Mouse (Mus musculus) limb, embryonic 10.5 days (tissue): ENCODE data around the gene Tcp11l2. TPM values are rescaled to one million over a fixed set of nuclear protein-coding genes. Genes with fewer than 3 reads are reported as not detected.

Experiments used
- DNase-seq: peaks from one replicate; pipeline ENCODE4 v3.0.0-alpha.2; 2017; ENCODE audit warnings: low spot score
- H3K27ac ChIP-seq: fragments of 300-500 bp; sonication (generic); 2 replicates; pipeline ENCODE4 v1.5.1; 2016; ENCODE audit warnings: mild to moderate bottlenecking
- H3K27me3 ChIP-seq: fragments of 300-500 bp; sonication (generic); 2 replicates; pipeline ENCODE4 v1.6.1; 2016; ENCODE audit warnings: low read depth, mild to moderate bottlenecking; ENCODE audit not compliant: poor library complexity, severe bottlenecking
- H3K36me3 ChIP-seq: fragments of 300-500 bp; sonication (generic); 2 replicates; pipeline ENCODE4 v1.6.1; 2016; ENCODE audit warnings: mild to moderate bottlenecking, moderate library complexity
- H3K4me1 ChIP-seq: fragments of 300-500 bp; sonication (generic); 2 replicates; pipeline ENCODE4 v1.6.1; 2016
- H3K4me3 ChIP-seq: fragments of 300-500 bp; sonication (generic); 2 replicates; pipeline ENCODE4 v1.5.1; 2016; ENCODE audit warnings: mild to moderate bottlenecking, moderate library complexity
- H3K9me3 ChIP-seq: fragments of 300-500 bp; sonication (generic); replicated peaks from 2 replicates; pipeline ENCODE4 v1.6.1; 2016; ENCODE audit warnings: mild to moderate bottlenecking
- WGBS: fragments of 180-500 bp; shearing (Covaris S2); methylation state at CpG from one replicate; pipeline ENCODE4 v1.1.7; 2016; 5-methylcytosine and 5-hydroxymethylcytosine counted together
- polyA plus RNA-seq: library from polyadenylated mRNA; unstranded; fragments of >200 nt; fragmentation: Nextera tagmentation; extraction: Ambion mirVana; gene quantifications from 2 replicates; pipeline ENCODE4 v1.2.1, GENCODE M21; 2016

Gene Tcp11l2
- polyA plus RNA-seq, 1 experiment from 2014 or later: 4.2 TPM

DNA sequence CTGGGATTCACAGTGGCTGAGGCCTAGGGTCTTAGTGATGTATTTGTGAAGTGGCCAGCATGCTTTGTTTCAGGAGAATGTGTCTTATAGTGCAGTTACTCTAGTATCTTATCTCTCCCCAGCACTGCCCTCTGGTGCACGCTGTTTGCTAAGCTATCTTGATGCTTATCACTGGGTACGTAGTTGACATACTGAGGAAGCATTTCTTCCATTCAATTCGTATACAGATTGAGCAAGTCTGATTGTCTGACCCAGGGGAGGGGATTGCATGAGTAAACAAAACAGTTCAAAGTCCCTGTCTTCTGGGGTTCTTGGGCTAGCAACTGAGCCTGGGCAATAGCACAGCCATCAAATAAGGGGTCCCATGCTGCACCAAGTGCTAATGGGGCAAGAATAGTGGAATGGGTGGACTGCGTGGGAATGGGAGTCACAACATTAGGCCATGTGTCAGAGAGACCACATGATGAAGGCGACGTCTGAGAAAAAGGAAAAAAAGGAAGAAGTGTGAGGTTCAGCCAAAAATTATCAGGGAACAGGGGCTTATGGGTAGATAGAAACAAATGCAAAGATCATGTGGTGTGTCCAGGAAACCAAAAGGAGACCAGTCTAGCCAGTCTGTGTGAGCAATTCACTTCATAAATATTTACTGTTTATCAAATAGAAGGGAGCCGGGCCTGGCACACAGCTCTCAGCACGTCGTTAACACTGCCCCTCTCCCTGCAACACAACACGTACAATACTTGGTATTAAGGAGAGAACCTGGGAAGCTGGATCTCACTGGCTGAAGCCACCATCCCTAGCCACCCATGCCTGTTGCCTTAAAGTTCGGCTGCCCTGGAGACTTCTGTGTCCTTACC lies 33.4 kb upstream of the Tcp11l2 start:
- 77% methylated on average over 11 of the region's 11 CpGs for WGBS
- H3K9me3 ChIP-seq: no peaks in the 10 kb centered on the region
- H3K36me3 ChIP-seq: no peaks in the 10 kb centered on the region
- no peak overlapping the region for H3K27ac ChIP-seq
- H3K4me1 ChIP-seq: peaks cover 15% of the 10 kb centered on the region
- no peak overlapping the region for H3K4me3 ChIP-seq
- no peak for DNase-seq
- no peaks in the 10 kb centered on the region for H3K27me3 ChIP-seq

GRCm38 (mm10) chr10:84544841-84545610 lies 31.4 kb upstream of the Tcp11l2 start:
- WGBS: 60% methylated on average over 7 of the region's 7 CpGs
- H3K9me3 ChIP-seq: no peaks in the 10 kb centered on the region
- no peak for DNase-seq
- peaks cover 15% of the 10 kb centered on the region for H3K4me1 ChIP-seq
- no peak overlapping the region for H3K4me3 ChIP-seq
- no peaks in the 10 kb centered on the region for H3K36me3 ChIP-seq
- H3K27me3 ChIP-seq: no peaks in the 10 kb centered on the region
- H3K27ac ChIP-seq: no peak overlapping the region

- Histone ChIP-seq H3K4me3 (no peak overlapping the region), H3K27ac (no peak overlapping the region), H3K9me3 (no peaks in the 10 kb centered on the region), H3K27me3 (no peaks in the 10 kb centered on the region), H3K36me3 (no peaks in the 10 kb centered on the region), H3K4me1 (peaks cover 4% of the 10 kb centered on the region)
- WGBS: 88% methylated on average over 17 of the region's 17 CpGs
- DNase-seq: no peak
These were observed 27.1 kb upstream of the Tcp11l2 start for GRCm38 (mm10) chr10:84549146-84549919.

DNA sequence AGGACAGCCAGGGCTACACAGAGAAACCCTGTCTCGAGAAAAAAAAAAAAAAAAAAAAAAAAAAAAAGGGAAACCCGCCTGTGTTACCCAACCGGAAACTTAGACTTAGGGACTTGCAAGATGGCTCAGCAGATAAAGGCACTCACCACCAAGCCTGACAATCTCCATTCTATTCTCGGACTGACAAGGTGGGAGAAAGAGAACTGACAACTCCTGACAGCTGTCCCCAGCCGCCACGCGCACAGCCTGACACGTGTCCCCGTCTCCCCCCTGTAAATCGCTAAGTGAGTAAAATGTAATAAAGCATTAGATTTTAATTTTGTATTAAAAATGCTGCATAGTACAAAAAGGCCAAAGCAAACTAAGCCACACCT lies 26.5 kb upstream of the Tcp11l2 start:
- Histone ChIP-seq H3K9me3 (no peaks in the 10 kb centered on the region), H3K27ac (no peak overlapping the region), H3K4me1 (0 out of 2 replicates have a peak, but pooled peaks cover under 1% of the 10 kb centered on the region), H3K27me3 (no peaks in the 10 kb centered on the region), H3K4me3 (no peak overlapping the region), H3K36me3 (no peaks in the 10 kb centered on the region)
- no peak for DNase-seq
- WGBS: 90% methylated on average over 10 of the region's 10 CpGs

GRCm38 (mm10) chr10:84551846-84552245 lies 24.6 kb upstream of the Tcp11l2 start:
- 96% methylated on average over 3 of the region's 3 CpGs for WGBS
- Histone ChIP-seq H3K36me3 (no peaks in the 10 kb centered on the region), H3K27ac (no peak overlapping the region), H3K4me1 (no peaks in the 10 kb centered on the region), H3K27me3 (no peaks in the 10 kb centered on the region), H3K9me3 (no peaks in the 10 kb centered on the region), H3K4me3 (no peak overlapping the region)
- DNase-seq: no peak

DNA sequence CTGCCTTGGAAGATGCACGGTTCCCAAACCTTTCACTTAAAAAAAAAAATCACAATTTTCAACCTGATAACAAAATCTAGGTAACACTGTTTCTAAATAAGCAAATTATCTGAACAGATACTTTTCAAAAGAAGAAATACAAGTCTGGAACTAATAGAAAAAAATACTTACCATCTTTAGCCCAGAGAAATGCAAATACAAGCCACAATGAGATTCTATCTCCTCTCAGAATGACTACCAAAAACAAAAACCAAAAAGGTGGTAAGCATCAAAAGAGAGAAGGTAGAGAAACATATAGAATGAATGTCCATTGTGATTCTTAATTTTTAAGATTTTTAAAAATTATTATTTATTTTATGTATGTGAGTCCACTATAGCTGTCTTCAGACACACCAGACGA lies 23.9 kb upstream of the Tcp11l2 start:
- Histone ChIP-seq H3K36me3 (no peaks in the 10 kb centered on the region), H3K27me3 (no peaks in the 10 kb centered on the region), H3K4me3 (no peak overlapping the region), H3K4me1 (no peaks in the 10 kb centered on the region), H3K9me3 (no peaks in the 10 kb centered on the region), H3K27ac (no peak overlapping the region)
- DNase-seq: no peak
- WGBS: 91% methylated on average over 2 of the region's 2 CpGs

DNA sequence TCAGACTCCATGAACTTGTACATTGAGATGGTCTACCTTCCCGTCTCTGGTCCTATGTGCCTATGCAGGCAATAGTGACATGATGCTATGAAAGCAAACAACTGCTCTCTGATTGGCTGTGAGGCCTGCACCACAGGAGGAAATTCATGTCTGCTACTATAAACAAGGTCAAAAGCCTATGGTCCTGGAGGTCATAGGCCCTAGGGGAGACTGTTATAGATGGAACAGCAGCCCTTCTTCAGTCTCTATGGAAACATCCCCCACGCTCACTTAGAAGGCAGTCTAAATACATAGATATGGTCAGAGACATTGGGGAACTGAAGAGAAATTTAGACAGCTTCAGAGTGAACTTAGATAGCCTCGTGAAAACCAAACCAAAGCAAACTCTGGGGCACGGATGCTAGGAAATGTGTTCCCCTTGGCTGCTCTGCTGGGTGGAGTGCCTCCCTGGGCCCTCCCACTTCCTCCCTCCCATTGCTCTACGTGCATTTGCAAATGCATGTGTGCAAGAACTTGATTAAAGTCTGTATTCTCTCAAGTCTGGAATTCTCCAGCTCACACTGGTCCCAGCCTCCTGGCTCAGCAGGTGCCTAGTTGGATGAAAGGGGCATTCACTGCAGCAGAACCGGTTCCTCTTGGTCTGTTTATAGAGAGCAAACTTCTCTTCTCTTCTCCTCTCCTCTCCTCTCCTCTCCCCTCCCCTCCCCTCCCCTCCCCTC lies 22.0 kb upstream of the Tcp11l2 start:
- DNase-seq: no peak
- Histone ChIP-seq H3K27ac (no peak overlapping the region), H3K4me1 (no peaks in the 10 kb centered on the region), H3K9me3 (no peaks in the 10 kb centered on the region), H3K36me3 (no peaks in the 10 kb centered on the region), H3K4me3 (no peak overlapping the region), H3K27me3 (no peaks in the 10 kb centered on the region)
- WGBS: 48% methylated on average over 6 of the region's 6 CpGs

- no peak overlapping the region for H3K4me3 ChIP-seq
- no peak for DNase-seq
- H3K4me1 ChIP-seq: no peaks in the 10 kb centered on the region
- WGBS: 82% methylated on average over 2 of the region's 2 CpGs
- no peaks in the 10 kb centered on the region for H3K27me3 ChIP-seq
- H3K9me3 ChIP-seq: no peaks in the 10 kb centered on the region
- no peaks in the 10 kb centered on the region for H3K36me3 ChIP-seq
- H3K27ac ChIP-seq: no peak overlapping the region
These were observed 20.3 kb upstream of the Tcp11l2 start for GRCm38 (mm10) chr10:84556120-84556519.

DNA sequence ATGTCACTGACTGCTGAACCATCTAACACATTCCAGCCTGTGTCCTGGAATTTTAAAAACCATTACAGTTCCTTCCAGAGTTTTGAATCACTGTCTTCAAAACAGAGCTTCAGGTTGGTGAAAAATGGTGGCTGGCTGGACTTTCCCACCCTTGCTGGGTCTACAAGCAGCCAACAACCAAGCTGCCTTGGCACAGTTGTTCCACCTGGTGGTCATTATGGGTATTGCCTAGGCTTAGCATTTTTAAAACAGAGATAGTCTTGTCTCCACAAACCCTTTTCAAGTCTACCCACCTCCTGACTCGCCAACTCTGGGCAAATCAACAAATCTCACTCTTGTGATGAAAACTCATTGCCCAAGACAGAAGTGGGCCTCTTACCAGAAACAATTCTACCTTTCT lies 17.9 kb upstream of the Tcp11l2 start:
- Histone ChIP-seq H3K27ac (no peak overlapping the region), H3K4me1 (peaks cover 13% of the 10 kb centered on the region), H3K9me3 (no peaks in the 10 kb centered on the region), H3K36me3 (no peaks in the 10 kb centered on the region), H3K4me3 (no peak overlapping the region), H3K27me3 (no peaks in the 10 kb centered on the region)
- DNase-seq: no peak
- WGBS: 88% methylated on average over 1 of the region's 1 CpGs

DNA sequence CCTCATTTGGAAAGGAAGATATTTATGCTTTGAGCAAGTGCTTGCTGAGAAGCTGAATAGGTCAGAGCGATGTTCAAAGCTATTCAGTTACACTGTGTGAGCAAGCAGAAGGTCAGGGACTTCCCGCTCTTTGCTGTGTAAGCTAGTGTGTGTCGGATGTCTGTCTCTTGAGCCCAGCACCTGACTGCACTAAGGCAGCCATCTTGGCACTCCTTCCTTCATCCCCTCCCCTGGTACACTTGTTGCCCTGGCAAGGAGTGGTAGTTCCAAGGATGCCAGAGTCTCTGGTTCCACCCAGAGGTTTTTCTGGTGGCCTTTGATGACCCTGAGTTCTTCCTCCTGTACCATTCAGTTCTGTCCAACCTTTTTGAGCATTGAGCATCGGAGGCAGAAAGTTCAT lies 16.4 kb upstream of the Tcp11l2 start:
- no peaks in the 10 kb centered on the region for H3K36me3 ChIP-seq
- H3K4me1 ChIP-seq: peaks cover 13% of the 10 kb centered on the region
- H3K27me3 ChIP-seq: no peaks in the 10 kb centered on the region
- H3K4me3 ChIP-seq: no peak overlapping the region
- WGBS: 90% methylated on average over 4 of the region's 4 CpGs
- no peaks in the 10 kb centered on the region for H3K9me3 ChIP-seq
- no peak overlapping the region for H3K27ac ChIP-seq
- DNase-seq: no peak

DNA sequence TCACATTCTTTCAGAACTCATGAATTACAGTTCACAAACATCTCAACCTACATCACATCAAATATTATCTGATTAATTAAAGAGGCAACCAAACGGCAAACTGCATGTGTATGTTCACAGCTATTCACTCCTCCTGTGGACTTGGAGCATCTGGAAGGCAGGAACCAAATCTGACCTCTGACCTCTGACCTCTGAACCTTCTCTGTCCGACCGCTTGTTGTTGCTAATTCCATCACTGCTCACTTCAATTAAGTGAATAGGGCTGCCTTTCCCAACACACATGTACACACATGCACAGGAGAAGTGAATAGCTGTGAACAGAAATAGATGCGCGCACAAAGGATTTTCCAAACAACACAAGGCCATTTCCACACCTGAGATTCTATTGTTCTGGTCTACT lies 14.3 kb upstream of the Tcp11l2 start:
- 45% methylated on average over 5 of the region's 5 CpGs for WGBS
- H3K4me3 ChIP-seq: no peak overlapping the region

More for the DNA sequence above, 14.3 kb upstream of the Tcp11l2 start:
- H3K27me3 ChIP-seq: no peaks in the 10 kb centered on the region
- H3K9me3 ChIP-seq: no peaks in the 10 kb centered on the region
- H3K27ac ChIP-seq: 0 out of 2 replicates have a peak overlapping the region, but pooled peaks have one; percentile 50
- H3K4me1 ChIP-seq: peaks cover 18% of the 10 kb centered on the region
- DNase-seq: peak; percentile 33
- no peaks in the 10 kb centered on the region for H3K36me3 ChIP-seq
